9 mouse cellular contexts compared by ENCODE assay signal in the genomic region with DNA sequence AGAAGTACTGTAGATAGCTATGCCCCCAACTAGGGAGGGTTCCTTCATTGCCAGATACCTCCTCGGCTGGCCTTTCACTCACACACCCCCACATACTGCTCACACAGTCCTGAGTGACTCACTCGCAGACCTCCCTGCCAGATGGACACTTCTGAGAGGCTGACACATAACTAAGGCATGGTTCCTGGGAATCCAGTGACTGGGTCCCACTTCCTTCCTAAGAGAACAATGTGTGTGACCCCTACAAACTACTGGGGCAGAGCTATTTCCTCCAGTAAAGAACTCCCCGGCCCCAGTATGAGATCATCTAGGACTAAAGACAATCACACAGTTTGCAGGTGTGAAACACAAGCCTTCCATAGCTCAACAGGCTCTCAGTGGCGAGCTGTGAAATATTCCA.
DNase-seq lines count a peak whose midpoint lies in the region; ATAC-seq lines count a peak whose summit lies in the region.
"Had no signal": no experiment of that assay in that cellular context is flagged by ENCODE, and none has a peak within 500 bp of the region (broad histone marks: within the 10 kb centered on the region; RNA-seq: fewer than 3 reads in every experiment).

No protein-coding gene starts in this region.

- no peak overlapping the region for H3K4me3 ChIP-seq in embryonic facial prominence, embryonic 14.5 days (ENCODE audit: low read depth, low read length)
- no peak overlapping the region for H3K4me3 ChIP-seq in embryonic facial prominence, embryonic 10.5 days
- no peak overlapping the region for H3K4me3 ChIP-seq in kidney, embryonic 14.5 days (ENCODE audit: low read length)
- no peak overlapping the region for H3K4me3 ChIP-seq in neural tube, embryonic 15.5 days (replicated peaks)

- H3K27ac ChIP-seq in embryonic facial prominence, embryonic 14.5 days (replicated peaks; ENCODE audit: low read depth, low read length), result no peak overlapping the region
- no peak overlapping the region for H3K27ac ChIP-seq in embryonic facial prominence, embryonic 10.5 days (replicated peaks)
- H3K27ac ChIP-seq in kidney, embryonic 14.5 days (ENCODE audit: low read depth, low read length), result no peak overlapping the region
- no peak overlapping the region for H3K27ac ChIP-seq in neural tube, embryonic 15.5 days (replicated peaks)

- H3K27me3 ChIP-seq in embryonic facial prominence, embryonic 14.5 days (replicated peaks; ENCODE audit: control insufficient read depth, insufficient read depth, low read length), result no peaks in the 10 kb centered on the region
- H3K27me3 ChIP-seq in embryonic facial prominence, embryonic 10.5 days (replicated peaks; ENCODE audit: low read depth, poor library complexity, severe bottlenecking), result no peaks in the 10 kb centered on the region
- H3K27me3 ChIP-seq in kidney, embryonic 14.5 days (ENCODE audit: control insufficient read depth, insufficient read depth, low read length), result no peaks in the 10 kb centered on the region
- H3K27me3 ChIP-seq in neural tube, embryonic 15.5 days (replicated peaks), result no peaks in the 10 kb centered on the region

- ATAC-seq in embryonic facial prominence, embryonic 14.5 days (ENCODE audit: low read depth), result no peak; the same call in 1 of the 2 replicates
- ATAC-seq in kidney, embryonic 14.5 days (ENCODE audit: low FRiP score, low TSS enrichment), result 0 out of 2 replicates have a peak, but pooled peaks have one; percentile 61
- no peak for ATAC-seq in neural tube, embryonic 15.5 days (ENCODE audit: low FRiP score)

- H3K36me3 ChIP-seq in embryonic facial prominence, embryonic 14.5 days (ENCODE audit: control insufficient read depth, insufficient read depth, low read length), result no peaks in the 10 kb centered on the region
- H3K36me3 ChIP-seq in embryonic facial prominence, embryonic 10.5 days (replicated peaks), result no peaks in the 10 kb centered on the region
- no peaks in the 10 kb centered on the region for H3K36me3 ChIP-seq in kidney, embryonic 14.5 days (ENCODE audit: control insufficient read depth, insufficient read depth, low read length)
- no peaks in the 10 kb centered on the region for H3K36me3 ChIP-seq in neural tube, embryonic 15.5 days

- H3K9ac ChIP-seq in embryonic facial prominence, embryonic 14.5 days (ENCODE audit: low read depth, low read length), result no peak overlapping the region
- H3K9ac ChIP-seq in kidney, embryonic 14.5 days (ENCODE audit: low read depth, low read length), result no peak overlapping the region
- H3K9ac ChIP-seq in neural tube, embryonic 15.5 days (replicated peaks), result no peak overlapping the region

- no peaks in the 10 kb centered on the region for H3K9me3 ChIP-seq in embryonic facial prominence, embryonic 14.5 days (ENCODE audit: control insufficient read depth, low read length)
- H3K9me3 ChIP-seq in embryonic facial prominence, embryonic 10.5 days, result no peaks in the 10 kb centered on the region
- no peaks in the 10 kb centered on the region for H3K9me3 ChIP-seq in kidney, embryonic 14.5 days (ENCODE audit: control insufficient read depth, low read length)
- no peaks in the 10 kb centered on the region for H3K9me3 ChIP-seq in neural tube, embryonic 15.5 days (replicated peaks)

- no peaks in the 10 kb centered on the region for H3K4me1 ChIP-seq in embryonic facial prominence, embryonic 14.5 days (ENCODE audit: control insufficient read depth, insufficient read depth, low read length)
- peaks cover 25% of the 10 kb centered on the region for H3K4me1 ChIP-seq in embryonic facial prominence, embryonic 10.5 days
- 0 out of 2 replicates have a peak, but pooled peaks cover 7% of the 10 kb centered on the region for H3K4me1 ChIP-seq in kidney, embryonic 14.5 days (ENCODE audit: control insufficient read depth, insufficient read depth, low read length)
- peaks cover 11% of the 10 kb centered on the region; the same call in 1 of the 2 replicates for H3K4me1 ChIP-seq in neural tube, embryonic 15.5 days

- peak; percentile 46 for DNase-seq in embryonic facial prominence, embryonic 14.5 days (ENCODE audit: low spot score)
- no peak for DNase-seq in embryonic facial prominence, embryonic 10.5 days (ENCODE audit: low spot score)
- DNase-seq in gastrocnemius, postnatal 25 days, result peak; percentile 64
- peak; percentile 48 for DNase-seq in lung, postnatal 14 days
- DNase-seq in right cerebral cortex, postnatal 10 days (ENCODE audit: low spot score in 2 of 2), result no peak
- no peak for DNase-seq in layer of hippocampus, adult 9-10 months (ENCODE audit: low spot score)
- DNase-seq: thymus, postnatal 14 days had no signal

- H3K4me2 ChIP-seq in embryonic facial prominence, embryonic 14.5 days (ENCODE audit: low read depth, low read length), result no peak overlapping the region
- no peak overlapping the region for H3K4me2 ChIP-seq in kidney, embryonic 14.5 days (replicated peaks; ENCODE audit: low read depth, low read length)
- no peak overlapping the region for H3K4me2 ChIP-seq in neural tube, embryonic 15.5 days

- 45% methylated on average over 4 of the region's 4 CpGs for WGBS in embryonic facial prominence, embryonic 14.5 days
- WGBS in embryonic facial prominence, embryonic 10.5 days, result 59% methylated on average over 4 of the region's 4 CpGs
- 37% methylated on average over 4 of the region's 4 CpGs for WGBS in kidney, embryonic 14.5 days
- 64% methylated on average over 4 of the region's 4 CpGs for WGBS in neural tube, embryonic 15.5 days

Comparison
In these comparisons a context has a peak if more than half of its experiments do, and no peak if none do; other contexts are left out.
1. DNase-seq: peak in embryonic facial prominence, embryonic 14.5 days (single experiment), gastrocnemius, postnatal 25 days (single experiment) and lung, postnatal 14 days (single experiment); none in embryonic facial prominence, embryonic 10.5 days (single experiment), right cerebral cortex, postnatal 10 days (0 of 2) and layer of hippocampus, adult 9-10 months (single experiment).